Mouse (Mus musculus) spleen, postnatal 4 days (tissue): ENCODE data around the gene Rpl3l.
A peak's percentile ranks its signal among the peaks of the same experiment; 100 is the strongest.
"Not testable (repeated sequence)": the region's sequence is repeated elsewhere in the genome, so short reads cannot be mapped to it uniquely, and the experiment has no call there.

Source experiments
- DNase-seq, 2 experiments: peaks; one replicate each; pipeline ENCODE4 v3.0.0; 2022; ENCODE audit warnings: low spot score in 2 of 2

Gene Rpl3l

DNA sequence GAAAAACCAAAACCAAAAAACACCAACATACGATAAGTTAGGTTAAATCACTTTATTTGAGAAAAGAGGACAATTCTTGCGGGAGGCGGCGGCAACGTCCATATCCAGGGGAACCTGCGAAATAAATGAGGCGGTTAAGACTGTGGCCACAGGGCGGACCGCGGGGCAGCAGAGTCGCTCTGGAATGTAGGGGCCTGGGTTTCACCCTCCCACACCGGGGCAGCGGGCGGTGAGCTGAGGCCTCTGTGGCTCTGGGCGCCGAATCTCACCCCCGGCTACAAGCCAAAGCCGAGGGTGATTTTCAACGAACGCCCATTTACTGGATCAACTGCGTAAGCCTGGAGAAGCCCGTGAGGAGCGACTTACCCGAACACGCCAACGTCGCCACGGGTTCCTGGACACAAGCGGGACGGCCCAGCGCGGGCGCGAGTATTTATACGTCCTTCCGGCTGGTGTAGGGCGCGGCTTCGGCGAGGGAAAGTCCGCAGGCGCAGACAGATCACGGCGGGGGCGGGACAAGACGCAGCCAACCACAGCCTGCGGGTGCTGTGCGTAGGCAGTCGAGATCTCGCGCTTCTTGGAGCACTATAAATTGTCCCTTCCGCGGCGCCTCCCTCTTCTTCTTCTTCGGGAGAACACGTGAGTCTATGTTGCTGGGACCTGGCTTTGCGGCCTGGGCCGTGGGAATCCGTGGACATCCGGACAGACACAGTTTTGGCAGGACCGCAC lies 8.0 kb upstream of the Rpl3l start:
- DNase-seq, result peak; percentile 97 to 98

- peak in 1 of 2 experiments; percentile 62 for DNase-seq
These were observed 7.0 kb upstream of the Rpl3l start for GRCm38 (mm10) chr17:24720616-24721015.

DNA sequence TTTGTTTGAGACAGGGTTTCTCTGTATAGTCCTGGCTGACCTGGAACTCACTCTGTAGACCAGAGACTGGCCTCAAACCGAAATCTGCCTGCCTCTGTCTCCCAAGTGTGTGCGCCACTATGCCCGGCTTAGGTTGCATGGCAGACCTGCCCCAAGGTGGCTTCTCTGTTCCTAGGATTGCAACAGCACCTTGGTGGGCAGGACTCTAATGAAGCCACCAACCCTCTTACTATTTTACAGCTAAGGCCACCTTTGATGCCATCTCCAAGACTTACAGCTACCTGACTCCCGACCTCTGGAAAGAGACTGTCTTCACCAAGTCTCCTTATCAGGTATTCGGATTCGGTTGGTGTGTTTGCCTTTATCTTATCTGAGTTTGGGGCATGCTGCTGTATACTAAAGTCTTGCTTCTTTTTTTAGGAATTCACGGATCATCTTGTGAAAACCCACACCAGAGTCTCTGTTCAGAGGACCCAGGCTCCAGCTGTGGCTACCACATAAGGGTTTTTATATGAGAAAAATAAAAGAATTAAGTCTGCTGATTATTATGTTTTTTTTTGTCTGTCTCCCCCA lies 6.2 kb upstream of the Rpl3l start:
- not testable (repeated sequence) for DNase-seq

DNA sequence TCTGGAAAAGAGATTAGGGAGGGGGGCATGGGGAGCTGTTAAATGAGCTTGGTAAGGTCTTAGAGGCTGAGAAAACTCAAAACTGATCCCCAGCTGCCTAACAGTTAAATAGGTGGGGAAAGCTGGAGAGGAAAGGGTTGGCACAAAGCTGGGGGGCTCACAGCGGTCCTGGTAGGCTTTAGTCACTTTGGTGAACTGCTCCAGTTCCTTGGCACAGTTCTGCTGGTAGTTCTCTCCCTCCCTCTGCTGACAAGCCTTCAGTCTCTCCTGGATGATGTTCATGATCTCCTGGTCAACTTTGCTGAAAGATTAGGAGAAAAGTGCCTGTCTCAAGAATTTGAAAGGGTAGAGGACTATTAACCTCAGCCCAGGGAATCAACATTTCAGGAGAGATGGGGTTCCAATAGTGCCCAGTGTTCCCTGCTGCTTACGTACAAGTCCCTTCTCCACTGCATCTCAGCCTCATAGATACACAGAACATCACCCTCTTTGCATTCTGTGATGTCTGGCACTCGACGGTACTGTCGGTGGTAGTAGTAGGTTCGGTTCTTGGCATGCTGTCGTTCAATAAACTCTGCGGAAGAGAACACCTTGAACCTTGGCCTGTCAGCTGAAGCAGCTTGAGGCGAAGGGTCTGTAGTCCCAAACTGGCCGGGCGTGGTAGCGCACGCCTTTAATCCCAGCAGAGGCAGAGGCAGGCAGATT lies 5.2 kb upstream of the Rpl3l start:
- peak in 1 of 2 experiments; percentile 61 for DNase-seq

- DNase-seq, result peak in 1 of 2 experiments; percentile 60
These were observed 4.3 kb upstream of the Rpl3l start for GRCm38 (mm10) chr17:24723122-24723880.

DNA sequence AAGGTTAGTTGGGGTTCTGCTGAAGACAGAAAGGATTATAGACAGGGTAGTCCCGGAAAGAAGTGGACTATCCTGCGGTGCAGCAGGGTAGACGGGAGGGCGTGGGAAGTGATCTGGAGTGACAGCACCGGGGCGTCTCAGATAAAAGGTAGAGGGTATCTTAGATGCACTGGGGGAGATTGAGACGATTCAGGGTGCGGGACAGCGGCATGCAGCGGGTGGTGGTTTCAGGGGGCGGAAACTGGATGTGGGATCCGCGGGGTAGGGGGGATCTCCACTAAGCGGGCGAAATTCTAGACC lies 3.8 kb upstream of the Rpl3l start:
- peak in 1 of 2 experiments; percentile 47 for DNase-seq

DNA sequence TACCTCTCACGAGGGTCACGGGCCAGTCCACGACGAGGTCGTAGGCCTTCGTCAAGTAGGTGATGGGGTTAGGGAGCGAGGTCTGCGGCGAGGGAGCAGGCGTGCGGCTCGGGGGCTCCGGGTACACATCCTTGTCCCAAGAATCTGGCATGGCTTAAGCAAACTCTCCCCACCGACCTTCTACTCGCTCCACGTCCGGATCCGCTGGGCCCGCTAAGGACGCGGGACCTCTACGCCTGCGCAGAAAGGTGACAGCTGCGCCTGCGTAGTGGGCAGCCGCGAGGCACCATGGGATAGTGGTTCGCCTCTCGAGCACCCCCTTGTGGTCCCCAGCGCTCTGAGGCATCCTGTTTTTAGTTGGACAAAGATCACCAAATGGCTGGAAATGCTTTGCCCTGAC lies 3.4 kb upstream of the Rpl3l start, which contains the start of gene Ndufb10:
Ndufb10 (minus strand) TSS at position 295 of the 400 bp plus-strand sequence.
- peak; percentile 97 to 100 for DNase-seq

DNA sequence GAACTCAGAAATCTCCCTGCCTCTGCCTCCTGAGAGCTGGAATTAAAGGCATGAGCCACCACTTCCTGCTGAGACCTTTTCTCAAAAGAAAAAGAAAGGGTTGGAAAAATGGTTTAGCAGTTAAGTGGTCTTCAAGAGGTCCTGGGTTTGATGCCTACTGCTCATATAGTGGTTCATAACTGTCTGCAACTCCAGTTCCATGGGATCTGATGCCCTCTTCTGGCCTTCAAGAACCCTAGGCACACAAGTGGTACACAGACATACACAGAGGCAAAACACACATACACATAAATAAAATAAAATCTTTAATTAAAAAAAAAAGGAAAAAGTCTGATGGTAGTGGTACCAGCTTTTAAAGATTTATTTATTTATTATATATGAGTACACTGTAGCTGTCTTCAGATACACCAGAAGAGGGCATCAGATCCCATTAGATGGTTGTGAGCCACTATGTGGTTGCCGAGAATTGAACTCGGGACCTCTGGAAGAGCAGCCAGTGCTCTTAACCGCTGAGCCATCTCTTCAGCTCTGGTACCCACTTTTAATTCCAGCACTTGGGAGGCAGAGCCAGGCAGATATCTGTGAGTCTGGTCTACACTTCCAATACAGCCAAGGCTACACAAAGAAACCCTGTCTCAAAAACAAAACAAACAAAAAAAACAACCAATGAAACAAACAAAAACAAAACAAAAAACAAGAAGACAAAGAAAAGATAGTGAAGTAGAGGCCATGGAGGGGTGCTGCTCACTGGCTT lies 1.8 kb upstream of the Rpl3l start:
- no peak for DNase-seq

- peak in 1 of 2 experiments; percentile 60 for DNase-seq
These were observed 564 bp downstream of the Rpl3l start for GRCm38 (mm10) chr17:24728184-24728583.

DNA sequence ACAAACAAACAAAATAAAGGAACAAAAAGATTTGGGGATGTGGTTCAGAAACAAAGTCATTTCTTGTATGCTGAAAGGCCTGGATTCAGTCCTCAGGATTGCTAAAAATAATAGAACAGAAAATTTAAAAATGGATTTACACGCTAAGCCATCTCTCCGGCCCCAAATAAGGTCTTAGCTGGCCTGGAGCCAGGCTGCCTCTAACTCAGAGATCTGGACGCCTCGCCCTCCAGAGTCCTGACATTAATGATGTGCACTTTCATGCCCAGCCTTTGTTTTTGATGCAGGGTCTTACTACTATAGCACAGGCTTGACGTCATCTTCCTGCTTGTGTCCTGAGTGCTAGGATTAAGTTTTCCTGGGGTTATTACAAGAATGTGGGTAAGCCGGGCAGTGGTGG lies 1.4 kb downstream of the Rpl3l start:
- no peak for DNase-seq

GRCm38 (mm10) chr17:24730787-24731186 lies 3.2 kb downstream of the Rpl3l start:
- peak in 1 of 2 experiments; percentile 60 for DNase-seq

DNA sequence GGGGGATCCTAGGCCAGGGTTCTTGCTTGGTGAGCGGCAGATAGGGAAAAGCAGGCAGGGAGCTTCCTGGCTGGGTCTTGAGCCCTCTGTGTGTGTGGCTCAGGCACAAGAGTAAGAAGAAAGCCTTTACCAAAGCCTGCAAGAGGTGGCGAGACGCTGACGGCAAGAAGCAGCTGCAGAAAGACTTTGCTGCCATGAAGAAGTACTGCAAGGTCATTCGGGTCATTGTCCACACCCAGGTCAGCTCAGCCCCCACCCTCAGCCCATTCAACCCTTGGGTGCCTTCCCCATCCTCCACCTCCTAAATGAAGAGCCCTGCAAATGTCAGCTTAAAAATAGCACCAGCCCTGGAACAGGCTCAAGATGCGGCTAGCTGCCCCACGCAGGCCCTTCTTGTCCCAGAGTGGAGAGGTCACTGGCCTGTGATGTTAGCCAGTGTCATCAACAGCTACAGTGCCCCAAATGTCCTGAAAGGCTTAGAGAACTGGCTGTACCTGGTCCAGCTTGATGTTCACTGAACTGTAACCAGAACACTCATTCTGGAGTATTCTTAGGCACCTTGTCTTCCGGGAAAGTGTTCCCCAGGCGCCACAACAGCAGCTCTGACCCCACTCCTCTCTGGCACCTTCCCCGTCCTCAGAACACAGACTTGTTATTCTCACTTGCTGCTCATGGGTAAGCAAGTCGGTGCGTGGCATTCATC lies 4.8 kb downstream of the Rpl3l start:
- DNase-seq, result peak in 1 of 2 experiments; percentile 53

DNA sequence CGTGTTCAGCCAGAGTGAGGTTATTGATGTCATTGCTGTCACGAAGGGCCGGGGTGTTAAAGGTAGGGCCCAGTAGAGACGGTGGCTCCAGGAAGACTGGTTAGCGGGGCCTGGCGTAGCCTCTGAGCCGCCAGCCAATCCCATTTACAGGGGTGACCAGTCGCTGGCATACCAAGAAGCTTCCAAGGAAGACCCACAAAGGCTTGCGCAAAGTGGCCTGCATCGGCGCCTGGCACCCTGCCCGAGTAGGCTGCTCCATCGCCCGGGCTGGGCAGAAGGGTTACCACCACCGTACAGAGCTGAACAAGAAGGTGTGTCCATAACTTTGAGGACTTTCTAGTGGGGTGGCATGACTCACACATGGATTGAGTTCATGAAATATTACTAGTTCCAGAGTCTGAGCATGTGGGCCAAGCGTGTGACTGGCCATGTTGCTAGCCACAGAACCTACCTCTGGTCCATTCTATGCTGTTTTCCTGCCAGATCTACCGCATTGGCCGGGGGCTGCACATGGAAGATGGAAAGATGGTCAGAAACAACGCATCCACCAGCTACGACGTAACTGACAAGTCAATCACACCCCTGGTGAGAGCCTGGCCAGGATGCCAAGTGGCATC lies 5.9 kb downstream of the Rpl3l start:
- DNase-seq, result peak in 1 of 2 experiments; percentile 64

GRCm38 (mm10) chr17:24734513-24734912 lies 6.9 kb downstream of the Rpl3l start:
- no peak for DNase-seq

DNA sequence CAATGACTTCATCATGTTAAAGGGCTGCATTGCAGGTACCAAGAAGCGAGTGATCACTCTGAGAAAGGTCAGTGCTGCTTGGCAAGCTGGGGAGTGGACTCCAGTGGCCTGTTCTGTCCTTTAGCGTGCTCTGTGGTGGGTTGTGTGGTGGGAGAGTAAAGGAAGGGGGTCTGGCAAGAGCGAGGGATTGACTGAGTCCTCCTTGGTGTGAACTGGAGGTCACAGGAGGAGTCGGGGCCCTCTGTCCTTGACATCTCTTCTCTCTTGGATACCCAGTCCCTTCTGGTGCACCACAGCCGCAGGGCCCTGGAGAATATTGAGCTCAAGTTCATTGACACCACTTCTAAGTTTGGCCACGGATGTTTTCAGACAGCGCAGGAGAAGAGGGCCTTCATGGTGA lies 7.8 kb downstream of the Rpl3l start:
- DNase-seq, result peak in 1 of 2 experiments; percentile 65

DNA sequence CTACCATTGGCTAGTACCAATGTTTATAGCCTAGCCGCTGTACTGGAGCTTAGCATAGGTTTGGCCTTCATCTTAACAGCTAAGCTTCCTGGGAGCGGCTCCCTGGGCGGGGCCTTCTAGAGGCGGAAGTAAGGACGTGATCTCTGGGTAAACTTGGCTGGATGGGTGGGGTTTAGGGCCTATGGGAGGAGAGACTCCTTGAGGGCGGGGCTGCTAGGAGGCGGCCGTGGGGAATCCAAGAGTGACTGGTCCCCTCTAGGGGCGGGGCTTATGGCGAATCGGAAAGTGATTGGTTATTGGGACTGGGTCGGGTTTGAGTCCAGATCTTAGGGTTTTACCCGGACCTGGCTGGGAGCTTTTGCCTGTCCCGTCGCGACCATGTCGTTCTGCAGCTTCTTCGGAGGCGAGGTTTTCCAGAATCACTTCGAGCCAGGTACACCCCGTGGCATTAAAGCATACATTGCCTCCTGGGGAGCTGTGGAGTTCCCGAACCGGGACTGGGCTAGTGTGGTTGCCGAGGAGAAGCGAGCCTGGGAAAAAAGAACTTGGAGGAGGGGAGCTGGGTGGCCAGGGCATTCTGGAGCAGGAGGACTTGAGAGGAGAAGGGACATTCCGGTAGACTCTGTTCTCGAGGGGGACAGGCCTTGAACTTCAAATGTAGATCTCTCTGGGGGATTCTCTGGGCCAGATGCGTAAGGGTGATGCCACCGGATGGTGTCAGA lies 8.9 kb downstream of the Rpl3l start, which contains the start of gene Msrb1:
Msrb1 (plus strand) TSS at position 313 of the 722 bp plus-strand sequence.
- peak; percentile 96 to 97 for DNase-seq

- peak in 1 of 2 experiments; percentile 63 for DNase-seq
These were observed 9.7 kb downstream of the Rpl3l start for GRCm38 (mm10) chr17:24737135-24737810.

DNA sequence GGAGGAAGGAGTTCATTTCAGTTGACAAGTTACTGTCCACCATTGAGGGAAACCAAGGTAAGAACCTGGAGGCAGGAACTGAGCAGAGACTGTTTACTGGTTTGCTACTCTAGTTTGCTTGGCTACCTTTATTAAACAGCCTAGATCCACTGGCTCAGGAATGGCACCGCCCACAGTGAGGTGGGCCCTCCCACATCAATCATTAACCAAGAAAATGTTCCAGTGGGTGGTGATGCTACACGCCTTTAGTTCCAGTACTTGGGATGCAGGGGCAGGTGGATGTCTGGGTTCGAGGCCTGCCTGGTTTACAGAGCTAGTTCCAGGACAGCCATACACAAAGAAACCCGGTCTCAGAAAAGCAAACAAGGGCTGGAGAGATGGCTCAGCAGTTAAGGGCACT lies 10.6 kb downstream of the Rpl3l start:
- no peak for DNase-seq

DNA sequence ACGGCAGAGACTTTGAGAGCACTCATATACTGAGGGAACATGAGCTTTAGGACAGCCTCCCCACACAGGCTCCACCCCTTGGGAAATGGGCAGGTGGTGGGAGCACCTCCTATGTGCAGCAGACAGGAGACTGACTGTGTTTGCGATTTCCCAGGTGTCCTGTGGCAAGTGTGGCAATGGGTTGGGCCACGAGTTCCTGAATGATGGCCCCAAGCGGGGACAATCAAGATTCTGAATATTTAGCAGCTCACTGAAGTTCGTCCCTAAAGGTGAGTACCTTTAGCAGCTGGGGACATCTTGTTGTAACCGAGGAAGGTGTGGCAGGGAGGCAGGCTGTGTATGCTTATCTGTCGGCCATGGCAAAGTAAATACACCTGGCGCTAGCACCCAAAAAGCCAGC lies 12.3 kb downstream of the Rpl3l start:
- no peak for DNase-seq
